Mouse (Mus musculus) MEL (cell line): ENCODE measurements around the gene Sox15. TPM values are rescaled to one million over a fixed set of nuclear protein-coding genes. Genes with fewer than 3 reads are reported as not detected.

Source experiments
- DNase-seq: peaks from one replicate; pipeline ENCODE4 v3.0.0; 2011; ENCODE audit warnings: low read depth, low spot score
- H3K27ac ChIP-seq: 2 replicates; pipeline ENCODE4 v1.5.1; 2012; ENCODE audit warnings: low read depth, mild to moderate bottlenecking, control low read depth, low read length, moderate library complexity; ENCODE audit not compliant: control insufficient read depth
- H3K27me3 ChIP-seq, 2 experiments: fragments of 150-350 bp in 1 of 2; sonication (generic) in 1 of 2; 2 replicates each; pipeline ENCODE4 v1.6.1; 2012; ENCODE audit warnings: low read length in 2 of 2, mild to moderate bottlenecking in 2 of 2, improper control_type of control experiment in 1 of 2, moderate library complexity in 1 of 2; ENCODE audit not compliant: insufficient read depth in 2 of 2, control insufficient read depth in 1 of 2
- H3K36me3 ChIP-seq, 2 experiments: 2 replicates each; pipeline ENCODE4 v1.6.1; 2012 to 2014; ENCODE audit warnings: low read length in 2 of 2, improper control_type of control experiment in 1 of 2, inconsistent platforms in 1 of 2, mild to moderate bottlenecking in 1 of 2; ENCODE audit not compliant: insufficient read depth in 2 of 2, control insufficient read depth in 1 of 2
- H3K4me1 ChIP-seq, 2 experiments: fragments of 150-350 bp in 1 of 2; sonication (generic) in 1 of 2; 2 replicates each; pipeline ENCODE4 v1.6.1; 2012; ENCODE audit warnings: low read length in 2 of 2, improper control_type of control experiment in 1 of 2, mild to moderate bottlenecking in 1 of 2; ENCODE audit not compliant: insufficient read depth in 2 of 2, control insufficient read depth in 1 of 2
- H3K4me3 ChIP-seq, 2 experiments: fragments of 150-350 bp in 1 of 2; sonication (generic) in 1 of 2; 2 replicates each; pipeline ENCODE4 v1.5.1; 2012; ENCODE audit warnings: low read depth in 2 of 2, low read length in 2 of 2, mild to moderate bottlenecking in 2 of 2, moderate library complexity in 2 of 2, control low read depth in 1 of 2, improper control_type of control experiment in 1 of 2; ENCODE audit not compliant: control insufficient read depth in 1 of 2, insufficient read depth in 1 of 2
- H3K79me2 ChIP-seq: 2 replicates; pipeline ENCODE4 v1.6.1; 2012; ENCODE audit warnings: mild to moderate bottlenecking, low read length, moderate library complexity; ENCODE audit not compliant: control insufficient read depth, poor library complexity, insufficient read depth
- H3K9ac ChIP-seq: 2 replicates; pipeline ENCODE4 v1.6.1; 2012; ENCODE audit warnings: low read depth, mild to moderate bottlenecking, control low read depth, low read length, moderate library complexity; ENCODE audit not compliant: control insufficient read depth, poor library complexity, severe bottlenecking
- H3K9me3 ChIP-seq: fragments of 150-350 bp; sonication (generic); replicated peaks from 2 replicates; pipeline ENCODE4 v1.6.1; 2012; ENCODE audit warnings: mild to moderate bottlenecking, low read length, improper control_type of control experiment, moderate library complexity; ENCODE audit not compliant: insufficient read depth
- GATA1 ChIP-seq: IDR thresholded peaks from 2 replicates; pipeline ENCODE4 v1.6.1; 2011; ENCODE audit warnings: low read depth, low read length, improper control_type of control experiment
- MAFK ChIP-seq: IDR thresholded peaks from 2 replicates; pipeline ENCODE4 v1.6.1; 2011; ENCODE audit warnings: low read depth, mild to moderate bottlenecking, low read length, improper control_type of control experiment, borderline replicate concordance
- polyA plus RNA-seq, 2 experiments: library from polyadenylated mRNA; stranded (reverse) in 1 of 2; unstranded in 1 of 2; fragments of >175 nt in 1 of 2; fragments of >200 nt in 1 of 2; gene quantifications; 2 replicates each; pipeline versions ENCODE4 v1.2.1 to v1.2.4; 2012; ENCODE audit warnings: low replicate concordance in 2 of 2, low read depth in 1 of 2; ENCODE audit not compliant: insufficient read length in 2 of 2, insufficient read depth in 1 of 2, missing spikeins in 1 of 2
- total RNA-seq: library from RNA; depleted of rRNA; stranded (reverse); fragments of 300-350 nt; gene quantifications from 2 replicates; pipeline ENCODE4 v1.2.3, GENCODE M21; 2012; rRNA removed

Gene Sox15
- total and polyA plus RNA-seq, 3 experiments, result 0.11 TPM; not detected in 2

- H3K9ac ChIP-seq, result no peak overlapping the region
- H3K36me3 ChIP-seq, result peaks cover 0 to 3% of the 10 kb centered on the region in 2 experiments; a peak in 1 of 4 replicates
- no peak for TF ChIP-seq GATA1
- TF ChIP-seq MAFK, result no peak
- peaks cover 0 to 3% of the 10 kb centered on the region in 2 experiments; a peak in 3 of 4 replicates for H3K4me1 ChIP-seq
- H3K27me3 ChIP-seq, result peaks cover 0 to 2% of the 10 kb centered on the region in 2 experiments; a peak in 1 of 4 replicates
- no peak overlapping the region for H3K27ac ChIP-seq
- no peaks in the 10 kb centered on the region for H3K9me3 ChIP-seq
- no peak for DNase-seq
- H3K79me2 ChIP-seq, result no peaks in the 10 kb centered on the region
- no peak overlapping the region for H3K4me3 ChIP-seq
Observed at GRCm38 (mm10) chr11:69704613-69705010, 49.5 kb downstream of the Sox15 start.

Other genes with a start within 250 kb of the Sox15 start
Only the 30 nearest of the 34 such genes appear.
- under 0.01 and 0.04 TPM in 2 replicates for gene Dnah2, start 106.2 kb upstream of the Sox15 start, total RNA-seq
- under 1 TPM in 1 of 2 experiments, not detected in 1; 0.07 TPM for gene Dnah2, start 106.2 kb upstream of the Sox15 start, polyA plus RNA-seq
- 0.20 and 0.23 TPM in 2 replicates for gene Efnb3, start 95.1 kb upstream of the Sox15 start, total RNA-seq
- under 1 TPM in 1 of 2 experiments, not detected in 1; 0.72 TPM for gene Efnb3, start 95.1 kb upstream of the Sox15 start, polyA plus RNA-seq
- 18.5 and 18.9 TPM in 2 replicates for gene Wrap53, start 75.1 kb upstream of the Sox15 start, total RNA-seq
- 10 to 100 TPM in 1 of 2 experiments, not detected in 1; 24.5 TPM for gene Wrap53, start 75.1 kb upstream of the Sox15 start, polyA plus RNA-seq
- gene Trp53, start 75.0 kb upstream of the Sox15 start, total RNA-seq, result 74.1 and 76.4 TPM in 2 replicates
- gene Trp53, start 75.0 kb upstream of the Sox15 start, polyA plus RNA-seq, result 100 to 1,000 TPM in 1 of 2 experiments, not detected in 1; 212 TPM
- 13.4 and 15.1 TPM in 2 replicates for gene Atp1b2, start 49.4 kb upstream of the Sox15 start, total RNA-seq
- 100 to 1,000 TPM in 1 of 2 experiments, not detected in 1; 136 TPM for gene Atp1b2, start 49.4 kb upstream of the Sox15 start, polyA plus RNA-seq
- not detected in 2 replicates for gene Shbg, start 37.4 kb upstream of the Sox15 start, total RNA-seq
- gene Shbg, start 37.4 kb upstream of the Sox15 start, polyA plus RNA-seq, result not detected
- gene Sat2, start 33.3 kb upstream of the Sox15 start, total RNA-seq, result not detected in 2 replicates
- not detected for gene Sat2, start 33.3 kb upstream of the Sox15 start, polyA plus RNA-seq
- gene Fxr2, start 22.3 kb upstream of the Sox15 start, total RNA-seq, result 90.2 and 95.1 TPM in 2 replicates
- gene Fxr2, start 22.3 kb upstream of the Sox15 start, polyA plus RNA-seq, result 10 to 100 TPM in 1 of 2 experiments, not detected in 1; 97.6 TPM
- 60.9 and 62.1 TPM in 2 replicates for gene Mpdu1, start 7.3 kb downstream of the Sox15 start, total RNA-seq
- gene Mpdu1, start 7.3 kb downstream of the Sox15 start, polyA plus RNA-seq, result 100 to 1,000 TPM; 101 to 259 TPM
- 4.1 and 5.3 TPM in 2 replicates for gene Cd68, start 10.8 kb downstream of the Sox15 start, total RNA-seq
- gene Cd68, start 10.8 kb downstream of the Sox15 start, polyA plus RNA-seq, result 10 to 100 TPM in 1 of 2 experiments, not detected in 1; 19.8 TPM
- gene Eif4a1, start 17.1 kb downstream of the Sox15 start, total RNA-seq, result 1,645 and 1,689 TPM in 2 replicates
- gene Eif4a1, start 17.1 kb downstream of the Sox15 start, polyA plus RNA-seq, result 100 to 1,000 TPM; 114 to 634 TPM
- gene Senp3, start 26.8 kb downstream of the Sox15 start, total RNA-seq, result 121 and 147 TPM in 2 replicates
- 100 to 1,000 TPM; 171 to 890 TPM for gene Senp3, start 26.8 kb downstream of the Sox15 start, polyA plus RNA-seq
- gene Tnfsf13, start 30.5 kb downstream of the Sox15 start, total RNA-seq, result 0.19 TPM in 1 of 2 replicates, not detected in the other
- gene Tnfsf13, start 30.5 kb downstream of the Sox15 start, polyA plus RNA-seq, result under 1 TPM in 1 of 2 experiments, not detected in 1; 0.13 TPM
- not detected in 2 replicates for gene Tnfsf12, start 40.5 kb downstream of the Sox15 start, total RNA-seq
- gene Tnfsf12, start 40.5 kb downstream of the Sox15 start, polyA plus RNA-seq, result under 1 TPM in 1 of 2 experiments, not detected in 1; 0.10 TPM
- not detected in 2 replicates for gene Tnfsfm13, start 40.8 kb downstream of the Sox15 start, total RNA-seq
- not detected for gene Tnfsfm13, start 40.8 kb downstream of the Sox15 start, polyA plus RNA-seq
- 16.6 and 22.2 TPM in 2 replicates for gene Polr2a, start 103.3 kb downstream of the Sox15 start, total RNA-seq
- 100 to 1,000 TPM in 1 of 2 experiments, 10 to 100 TPM in 1; 73.9 to 193 TPM for gene Polr2a, start 103.3 kb downstream of the Sox15 start, polyA plus RNA-seq
- gene Slc35g3, start 106.7 kb downstream of the Sox15 start, total RNA-seq, result 0.08 TPM in 1 of 2 replicates, not detected in the other
- under 1 TPM in 1 of 2 experiments, not detected in 1; 0.22 TPM for gene Slc35g3, start 106.7 kb downstream of the Sox15 start, polyA plus RNA-seq
- 1.4 and 2.4 TPM in 2 replicates for gene Zbtb4, start 110.6 kb downstream of the Sox15 start, total RNA-seq
- gene Zbtb4, start 110.6 kb downstream of the Sox15 start, polyA plus RNA-seq, result 1 to 10 TPM in 1 of 2 experiments, not detected in 1; 2.7 TPM
- gene Chrnb1, start 140.6 kb downstream of the Sox15 start, total RNA-seq, result 0.31 and 0.33 TPM in 2 replicates
- 1 to 10 TPM in 1 of 2 experiments, not detected in 1; 1.6 TPM for gene Chrnb1, start 140.6 kb downstream of the Sox15 start, polyA plus RNA-seq
- gene Fgf11, start 146.5 kb downstream of the Sox15 start, total RNA-seq, result 4.8 and 5.1 TPM in 2 replicates
- gene Fgf11, start 146.5 kb downstream of the Sox15 start, polyA plus RNA-seq, result 10 to 100 TPM in 1 of 2 experiments, not detected in 1; 26.8 TPM
- gene Tmem102, start 150.3 kb downstream of the Sox15 start, total RNA-seq, result 0.29 and 0.31 TPM in 2 replicates
- gene Tmem102, start 150.3 kb downstream of the Sox15 start, polyA plus RNA-seq, result 1 to 10 TPM in 1 of 2 experiments, not detected in 1; 2.4 TPM
- 0.04 TPM in 1 of 2 replicates, not detected in the other for gene Gm39566, start 160.0 kb downstream of the Sox15 start, total RNA-seq
- not detected for gene Gm39566, start 160.0 kb downstream of the Sox15 start, polyA plus RNA-seq
- not detected in 2 replicates for gene Spem2, start 163.2 kb downstream of the Sox15 start, total RNA-seq
- not detected for gene Spem2, start 163.2 kb downstream of the Sox15 start, polyA plus RNA-seq
- 0.19 TPM in 1 of 2 replicates, not detected in the other for gene Spem1, start 166.9 kb downstream of the Sox15 start, total RNA-seq
- gene Spem1, start 166.9 kb downstream of the Sox15 start, polyA plus RNA-seq, result under 1 TPM in 1 of 2 experiments, not detected in 1; 0.15 TPM
- 20.3 and 20.9 TPM in 2 replicates for gene Nlgn2, start 182.5 kb downstream of the Sox15 start, total RNA-seq
- gene Nlgn2, start 182.5 kb downstream of the Sox15 start, polyA plus RNA-seq, result 10 to 100 TPM; 29.8 to 43.3 TPM
- gene Tmem256, start 183.2 kb downstream of the Sox15 start, total RNA-seq, result 176 and 190 TPM in 2 replicates
- 100 to 1,000 TPM in 1 of 2 experiments, not detected in 1; 181 TPM for gene Tmem256, start 183.2 kb downstream of the Sox15 start, polyA plus RNA-seq
- 3.8 and 4.6 TPM in 2 replicates for gene Plscr3, start 191.1 kb downstream of the Sox15 start, total RNA-seq
- gene Plscr3, start 191.1 kb downstream of the Sox15 start, polyA plus RNA-seq, result 10 to 100 TPM in 1 of 2 experiments, not detected in 1; 26.0 TPM
- gene Tnk1, start 203.4 kb downstream of the Sox15 start, total RNA-seq, result 0.13 and 0.35 TPM in 2 replicates
- gene Tnk1, start 203.4 kb downstream of the Sox15 start, polyA plus RNA-seq, result under 1 TPM in 1 of 2 experiments, not detected in 1; 0.25 TPM
- not detected in 2 replicates for gene Tmem95, start 222.7 kb downstream of the Sox15 start, total RNA-seq
- not detected for gene Tmem95, start 222.7 kb downstream of the Sox15 start, polyA plus RNA-seq
- 0.19 and 0.26 TPM in 2 replicates for gene Kctd11, start 226.1 kb downstream of the Sox15 start, total RNA-seq
- gene Kctd11, start 226.1 kb downstream of the Sox15 start, polyA plus RNA-seq, result under 1 TPM in 1 of 2 experiments, not detected in 1; 0.49 TPM